Mouse (Mus musculus) myocyte (in vitro differentiated cells): ENCODE data around the gene Kntc1. TPM values are rescaled to one million over a fixed set of nuclear protein-coding genes. Genes with fewer than 3 reads are reported as not detected.

ENCODE experiments used
- H3K27me3 ChIP-seq: one replicate; pipeline ENCODE4 v1.6.1; 2011; ENCODE audit not compliant: control insufficient read depth, insufficient read depth, insufficient read length
- H3K36me3 ChIP-seq: one replicate; pipeline ENCODE4 v1.6.1; 2011; ENCODE audit not compliant: control insufficient read depth, insufficient read depth
- H3K4me2 ChIP-seq: one replicate; pipeline ENCODE4 v1.6.1; 2011; ENCODE audit warnings: low read depth, control low read depth
- H3K4me3 ChIP-seq: one replicate; pipeline ENCODE4 v1.5.1; 2011; ENCODE audit warnings: mild to moderate bottlenecking, control low read depth, moderate library complexity
- H3K79me2 ChIP-seq: one replicate; pipeline ENCODE4 v1.6.1; 2011; ENCODE audit not compliant: control insufficient read depth, insufficient read depth
- H3ac ChIP-seq: one replicate; pipeline ENCODE4 v1.6.1; 2011; ENCODE audit not compliant: control insufficient read depth, insufficient read length
- CEBPB ChIP-seq: IDR thresholded peaks from 2 replicates; pipeline ENCODE4 v1.6.1; 2011; ENCODE audit warnings: mild to moderate bottlenecking, moderate library complexity; ENCODE audit not compliant: poor library complexity, insufficient read depth, severe bottlenecking
- E2F4 ChIP-seq: IDR thresholded peaks from one replicate; pipeline ENCODE4 v1.6.1; 2011; ENCODE audit warnings: mild to moderate bottlenecking, control low read depth, moderate library complexity; ENCODE audit not compliant: insufficient read depth
- MAX ChIP-seq: IDR thresholded peaks from one replicate; pipeline ENCODE4 v1.6.1; 2011; ENCODE audit warnings: low read depth, mild to moderate bottlenecking, control low read depth
- MYOD1 ChIP-seq, 3 experiments: IDR thresholded peaks; one replicate each; pipeline ENCODE4 v1.6.1; 2011; ENCODE audit warnings: control low read depth in 2 of 3, low read depth in 2 of 3, mild to moderate bottlenecking in 2 of 3, moderate library complexity in 1 of 3; ENCODE audit not compliant: insufficient read length in 2 of 3, control insufficient read depth in 1 of 3
- MYOG ChIP-seq, 3 experiments: IDR thresholded peaks; one replicate each; pipeline ENCODE4 v1.6.1; 2011; ENCODE audit warnings: control low read depth in 2 of 3, low read depth in 2 of 3, mild to moderate bottlenecking in 2 of 3; ENCODE audit not compliant: insufficient read length in 2 of 3, control insufficient read depth in 1 of 3, insufficient read depth in 1 of 3
- POLR2A ChIP-seq: IDR thresholded peaks from one replicate; pipeline ENCODE4 v1.6.1; 2011; ENCODE audit warnings: low read depth, mild to moderate bottlenecking, control low read depth, moderate library complexity; ENCODE audit not compliant: insufficient read length
- POLR2AphosphoS2 ChIP-seq: IDR thresholded peaks from one replicate; pipeline ENCODE4 v1.6.1; 2011; ENCODE audit warnings: low read depth, control low read depth; ENCODE audit not compliant: insufficient read length
- REST ChIP-seq: IDR thresholded peaks from one replicate; pipeline ENCODE4 v1.6.1; 2011; ENCODE audit warnings: mild to moderate bottlenecking, control low read depth, moderate library complexity; ENCODE audit not compliant: insufficient read depth, insufficient read length
- SRF ChIP-seq: IDR thresholded peaks from one replicate; pipeline ENCODE4 v1.6.1; 2011; ENCODE audit warnings: low read depth; ENCODE audit not compliant: control insufficient read depth, insufficient read length
- TCF12 ChIP-seq: IDR thresholded peaks from one replicate; pipeline ENCODE4 v1.6.1; 2011; ENCODE audit warnings: mild to moderate bottlenecking, control low read depth; ENCODE audit not compliant: poor library complexity, insufficient read depth, severe bottlenecking
- TCF3 ChIP-seq: IDR thresholded peaks from one replicate; pipeline ENCODE4 v1.6.1; 2011; ENCODE audit warnings: low read depth, control low read depth; ENCODE audit not compliant: insufficient read length
- USF1 ChIP-seq: IDR thresholded peaks from one replicate; pipeline ENCODE4 v1.6.1; 2011; ENCODE audit warnings: low read depth, mild to moderate bottlenecking, control low read depth, moderate library complexity
- polyA plus RNA-seq: library from polyadenylated mRNA; unstranded; fragments of >200 nt; fragmentation: generic; extraction: Trizol; gene quantifications from one replicate; pipeline ENCODE4 v1.2.1, GENCODE M21; 2012; ENCODE audit warnings: missing spikeins

Gene Kntc1
- polyA plus RNA-seq, 1 experiment: 6.5 TPM

GRCm38 (mm10) chr5:123780716-123781115, 31.2 kb downstream of the Kntc1 start:
- Histone ChIP-seq H3ac (no peak overlapping the region), H3K27me3 (no peaks in the 10 kb centered on the region), H3K79me2 (no peaks in the 10 kb centered on the region), H3K4me3 (no peak overlapping the region), H3K4me2 (no peak overlapping the region), H3K36me3 (peaks cover 14% of the 10 kb centered on the region)
- TF ChIP-seq USF1 (no peak), TCF3 (no peak), REST (no peak), POLR2A (no peak), SRF (no peak), MAX (no peak), E2F4 (no peak), POLR2AphosphoS2 (no peak), MYOG (IDR thresholded peaks at IDR 0.05; ENCODE audit: control insufficient read depth in 1 of 3, insufficient read depth in 1 of 3, insufficient read length in 2 of 3, low read depth in 2 of 3) (no peak), CEBPB (no peak), MYOD1 (IDR thresholded peaks at IDR 0.05; ENCODE audit: control insufficient read depth in 1 of 3, insufficient read length in 2 of 3, low read depth in 2 of 3) (no peak)

DNA sequence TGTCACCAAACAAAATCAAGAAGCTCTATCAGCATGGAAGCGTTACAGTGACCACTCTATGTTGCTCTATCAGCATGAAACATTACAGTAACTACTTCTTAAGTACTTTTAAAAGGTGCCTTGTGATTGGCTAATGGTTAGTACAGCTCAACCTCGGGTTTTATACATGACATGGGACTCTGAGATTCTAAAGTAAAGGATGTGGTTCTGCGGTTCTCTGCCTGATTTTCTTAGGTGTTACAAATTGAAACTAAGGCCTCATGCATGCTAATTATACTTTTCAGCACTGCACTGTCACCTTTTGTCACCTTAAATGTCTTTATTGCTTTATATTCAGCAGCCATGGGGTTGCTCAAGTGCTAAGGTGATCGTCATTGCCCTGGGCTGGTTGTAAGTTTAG, 32.3 kb downstream of the Kntc1 start:
- no peaks in the 10 kb centered on the region for H3K27me3 ChIP-seq
- peaks cover 12% of the 10 kb centered on the region for H3K36me3 ChIP-seq
- H3K4me2 ChIP-seq: no peak overlapping the region
- no peaks in the 10 kb centered on the region for H3K79me2 ChIP-seq
- no peak overlapping the region for H3ac ChIP-seq
- no peak overlapping the region for H3K4me3 ChIP-seq
- TF ChIP-seq POLR2AphosphoS2 (no peak), MYOD1 (IDR thresholded peaks at IDR 0.05; ENCODE audit: control insufficient read depth in 1 of 3, insufficient read length in 2 of 3, low read depth in 2 of 3) (no peak), CEBPB (no peak), POLR2A (no peak), MYOG (IDR thresholded peaks at IDR 0.05; ENCODE audit: control insufficient read depth in 1 of 3, insufficient read depth in 1 of 3, insufficient read length in 2 of 3, low read depth in 2 of 3) (no peak), USF1 (no peak), REST (no peak), TCF3 (no peak), E2F4 (no peak), MAX (no peak), TCF12 (no peak), SRF (no peak)

- Histone ChIP-seq H3K27me3 (no peaks in the 10 kb centered on the region), H3K79me2 (no peaks in the 10 kb centered on the region), H3K4me2 (no peak overlapping the region), H3K4me3 (no peak overlapping the region), H3ac (no peak overlapping the region), H3K36me3 (peaks cover 4% of the 10 kb centered on the region)
- TF ChIP-seq MYOG (IDR thresholded peaks at IDR 0.05; ENCODE audit: control insufficient read depth in 1 of 3, insufficient read depth in 1 of 3, insufficient read length in 2 of 3, low read depth in 2 of 3) (no peak), POLR2A (no peak), USF1 (no peak), TCF12 (no peak)
Measured at GRCm38 (mm10) chr5:123788976-123789375, 39.5 kb downstream of the Kntc1 start.

DNA sequence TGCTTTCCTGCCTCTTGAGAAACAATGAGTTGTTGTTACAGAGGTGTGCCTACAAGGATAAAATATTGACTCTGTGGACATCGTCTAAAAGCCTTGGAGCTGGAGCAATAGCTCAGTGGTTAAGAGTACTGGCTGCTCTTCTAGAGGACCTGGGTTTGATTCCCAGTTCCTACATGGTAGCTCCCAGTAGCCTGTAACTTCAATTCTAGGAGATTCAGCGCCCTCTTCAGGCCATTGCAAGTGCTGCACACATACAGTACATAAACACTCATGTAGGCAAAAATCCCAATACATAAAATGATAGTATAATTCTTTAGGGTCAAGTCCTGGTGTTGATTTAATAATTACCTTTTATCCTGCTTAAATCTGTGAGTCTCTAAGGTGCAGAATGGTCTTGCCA, 43.6 kb downstream of the Kntc1 start:
- peaks cover 4% of the 10 kb centered on the region for H3K36me3 ChIP-seq
- H3K4me3 ChIP-seq: no peak overlapping the region
- H3K27me3 ChIP-seq: no peaks in the 10 kb centered on the region
- no peak for TF ChIP-seq TCF12
- TF ChIP-seq CEBPB: no peak
- TF ChIP-seq SRF: no peak
- no peak for TF ChIP-seq E2F4
- TF ChIP-seq TCF3: no peak
- no peak for TF ChIP-seq MYOD1 (IDR thresholded peaks at IDR 0.05; ENCODE audit: control insufficient read depth in 1 of 3, insufficient read length in 2 of 3, low read depth in 2 of 3)
- no peak for TF ChIP-seq POLR2AphosphoS2
- no peak overlapping the region for H3ac ChIP-seq
- H3K4me2 ChIP-seq: no peak overlapping the region
- H3K79me2 ChIP-seq: no peaks in the 10 kb centered on the region

- no peaks in the 10 kb centered on the region for H3K27me3 ChIP-seq
- no peak overlapping the region for H3K4me2 ChIP-seq
- no peak for TF ChIP-seq POLR2A
- no peak for TF ChIP-seq POLR2AphosphoS2
- no peak for TF ChIP-seq TCF12
- no peak for TF ChIP-seq E2F4
- TF ChIP-seq USF1: no peak
- TF ChIP-seq SRF: no peak
- no peak for TF ChIP-seq MAX
- TF ChIP-seq MYOD1 (IDR thresholded peaks at IDR 0.05; ENCODE audit: control insufficient read depth in 1 of 3, insufficient read length in 2 of 3, low read depth in 2 of 3): no peak
- TF ChIP-seq CEBPB: no peak
- TF ChIP-seq MYOG (IDR thresholded peaks at IDR 0.05; ENCODE audit: control insufficient read depth in 1 of 3, insufficient read depth in 1 of 3, insufficient read length in 2 of 3, low read depth in 2 of 3): no peak
- peaks cover 10% of the 10 kb centered on the region for H3K36me3 ChIP-seq
- H3K4me3 ChIP-seq: no peak overlapping the region
- no peaks in the 10 kb centered on the region for H3K79me2 ChIP-seq
- no peak overlapping the region for H3ac ChIP-seq
Measured at GRCm38 (mm10) chr5:123806334-123806733, 56.8 kb downstream of the Kntc1 start.
